Mouse (Mus musculus) forebrain, embryonic 11.5 days (tissue): ENCODE measurements around the gene Exph5. TPM values are rescaled to one million over a fixed set of nuclear protein-coding genes. Genes with fewer than 3 reads are reported as not detected.

Source experiments
- ATAC-seq: fragments of 200-750 bp; cut with Nextera tagmentation; replicated peaks from 2 replicates; pipeline ENCODE4 v1.8.0; 2017; ENCODE audit warnings: moderate TSS enrichment; ENCODE audit not compliant: low FRiP score
- DNase-seq: peaks from one replicate; pipeline ENCODE4 v3.0.0-alpha.2; 2017; ENCODE audit warnings: low spot score
- H3K27ac ChIP-seq: fragments of 300-500 bp; sonication (generic); 2 replicates; pipeline ENCODE4 v1.5.1; 2014; ENCODE audit warnings: low read depth, low read length
- H3K27me3 ChIP-seq: fragments of 300-500 bp; sonication (generic); 2 replicates; pipeline ENCODE4 v1.6.1; 2014; ENCODE audit warnings: mild to moderate bottlenecking, low read length, mixed read lengths; ENCODE audit not compliant: control insufficient read depth, insufficient read depth
- H3K36me3 ChIP-seq: fragments of 300-500 bp; sonication (generic); 2 replicates; pipeline ENCODE4 v1.6.1; 2014; ENCODE audit warnings: mild to moderate bottlenecking, low read length, moderate library complexity, mixed read lengths; ENCODE audit not compliant: control insufficient read depth, insufficient read depth
- H3K4me1 ChIP-seq: fragments of 300-500 bp; sonication (generic); replicated peaks from 2 replicates; pipeline ENCODE4 v1.6.1; 2014; ENCODE audit warnings: low read length, mixed read lengths; ENCODE audit not compliant: control insufficient read depth, insufficient read depth
- H3K4me2 ChIP-seq: fragments of 300-500 bp; sonication (generic); 2 replicates; pipeline ENCODE4 v1.6.1; 2014; ENCODE audit warnings: low read depth, mild to moderate bottlenecking, low read length, moderate library complexity, mixed read lengths; ENCODE audit not compliant: severe bottlenecking
- H3K4me3 ChIP-seq: fragments of 300-500 bp; sonication (generic); 2 replicates; pipeline ENCODE4 v1.5.1; 2014; ENCODE audit warnings: low read depth, low read length
- H3K9ac ChIP-seq: fragments of 300-500 bp; sonication (generic); 2 replicates; pipeline ENCODE4 v1.6.1; 2014; ENCODE audit warnings: low read length
- H3K9me3 ChIP-seq: fragments of 300-500 bp; sonication (generic); 2 replicates; pipeline ENCODE4 v1.6.1; 2016; ENCODE audit warnings: low read length, mixed read lengths; ENCODE audit not compliant: control insufficient read depth
- WGBS: fragments of 180-500 bp; shearing (Covaris S2); extraction: QIAGEN DNeasy Blood & Tissue Kit; methylation state at CpG from one replicate; pipeline ENCODE4 v1.1.7; 2014; 5-methylcytosine and 5-hydroxymethylcytosine counted together
- polyA plus RNA-seq: library from polyadenylated mRNA; unstranded; fragments of >200 nt; fragmentation: Nextera tagmentation; extraction: Ambion mirVana; gene quantifications from 2 replicates; pipeline ENCODE4 v1.2.1, GENCODE M21; 2014

The Exph5 gene
- polyA plus RNA-seq, 1 experiment from 2014 or later: 0.64 TPM

- Histone ChIP-seq H3K27me3 (no peaks in the 10 kb centered on the region), H3K4me1 (no peaks in the 10 kb centered on the region), H3K27ac (no peak overlapping the region), H3K36me3 (no peaks in the 10 kb centered on the region), H3K4me3 (no peak overlapping the region), H3K9ac (no peak overlapping the region), H3K4me2 (no peak overlapping the region), H3K9me3 (no peaks in the 10 kb centered on the region)
- DNase-seq (no peak), ATAC-seq (no peak)
- WGBS: 78% methylated on average over 14 of the region's 14 CpGs
These were observed 55.0 kb downstream of the Exph5 start for GRCm38 (mm10) chr9:53356219-53357155.

GRCm38 (mm10) chr9:53371339-53371738 is 69.9 kb downstream of the Exph5 start:
- 75% methylated on average over 3 of the region's 3 CpGs for WGBS
- no peaks in the 10 kb centered on the region for H3K4me1 ChIP-seq
- no peaks in the 10 kb centered on the region for H3K27me3 ChIP-seq
- H3K9me3 ChIP-seq: no peaks in the 10 kb centered on the region
- no peak overlapping the region for H3K4me2 ChIP-seq
- no peaks in the 10 kb centered on the region for H3K36me3 ChIP-seq
- H3K9ac ChIP-seq: no peak overlapping the region
- no peak overlapping the region for H3K27ac ChIP-seq
- ATAC-seq (no peak), DNase-seq (no peak)
- H3K4me3 ChIP-seq: no peak overlapping the region

- ATAC-seq (no peak), DNase-seq (no peak)
- no peaks in the 10 kb centered on the region for H3K9me3 ChIP-seq
- no peak overlapping the region for H3K27ac ChIP-seq
- no peak overlapping the region for H3K4me2 ChIP-seq
- H3K4me3 ChIP-seq: no peak overlapping the region
- H3K36me3 ChIP-seq: no peaks in the 10 kb centered on the region
- no peak overlapping the region for H3K9ac ChIP-seq
- no peaks in the 10 kb centered on the region for H3K4me1 ChIP-seq
- 82% methylated on average over 4 of the region's 4 CpGs for WGBS
- no peaks in the 10 kb centered on the region for H3K27me3 ChIP-seq
These were observed 74.4 kb downstream of the Exph5 start for GRCm38 (mm10) chr9:53375907-53376306.

GRCm38 (mm10) chr9:53376820-53377219 is 75.3 kb downstream of the Exph5 start:
- no peak overlapping the region for H3K27ac ChIP-seq
- no peak for ATAC-seq
- no peaks in the 10 kb centered on the region for H3K4me1 ChIP-seq
- H3K36me3 ChIP-seq: no peaks in the 10 kb centered on the region
- no peak overlapping the region for H3K4me2 ChIP-seq
- no peak for DNase-seq
- H3K9me3 ChIP-seq: no peaks in the 10 kb centered on the region
- 83% methylated on average over 13 of the region's 13 CpGs for WGBS
- no peak overlapping the region for H3K9ac ChIP-seq
- H3K27me3 ChIP-seq: no peaks in the 10 kb centered on the region
- no peak overlapping the region for H3K4me3 ChIP-seq

- no peak overlapping the region for H3K4me2 ChIP-seq
- no peak for DNase-seq
- H3K4me3 ChIP-seq: no peak overlapping the region
- H3K36me3 ChIP-seq: no peaks in the 10 kb centered on the region
- no peaks in the 10 kb centered on the region for H3K4me1 ChIP-seq
- no peak for ATAC-seq
- no peaks in the 10 kb centered on the region for H3K9me3 ChIP-seq
- H3K27me3 ChIP-seq: no peaks in the 10 kb centered on the region
- no peak overlapping the region for H3K27ac ChIP-seq
- no peak overlapping the region for H3K9ac ChIP-seq
- WGBS: 74% methylated on average over 5 of the region's 5 CpGs
These were observed 76.1 kb downstream of the Exph5 start for GRCm38 (mm10) chr9:53377597-53377996.

GRCm38 (mm10) chr9:53378171-53378570 is 76.7 kb downstream of the Exph5 start:
- no peaks in the 10 kb centered on the region for H3K36me3 ChIP-seq
- no peaks in the 10 kb centered on the region for H3K4me1 ChIP-seq
- H3K9ac ChIP-seq: no peak overlapping the region
- ATAC-seq (no peak), DNase-seq (no peak)
- no peaks in the 10 kb centered on the region for H3K27me3 ChIP-seq
- H3K4me2 ChIP-seq: no peak overlapping the region
- H3K27ac ChIP-seq: no peak overlapping the region
- H3K4me3 ChIP-seq: no peak overlapping the region
- H3K9me3 ChIP-seq: no peaks in the 10 kb centered on the region
- 96% methylated on average over 3 of the region's 3 CpGs for WGBS

GRCm38 (mm10) chr9:53380595-53380994 is 79.1 kb downstream of the Exph5 start:
- 91% methylated on average over 2 of the region's 2 CpGs for WGBS
- H3K4me1 ChIP-seq: no peaks in the 10 kb centered on the region; the same call in 1 of the 2 replicates
- no peak overlapping the region for H3K9ac ChIP-seq
- no peaks in the 10 kb centered on the region for H3K27me3 ChIP-seq
- no peaks in the 10 kb centered on the region for H3K9me3 ChIP-seq
- DNase-seq (no peak), ATAC-seq (no peak)
- no peak overlapping the region for H3K4me3 ChIP-seq
- no peak overlapping the region for H3K4me2 ChIP-seq
- no peaks in the 10 kb centered on the region for H3K36me3 ChIP-seq
- no peak overlapping the region for H3K27ac ChIP-seq

- Histone ChIP-seq H3K9ac (no peak overlapping the region), H3K4me2 (no peak overlapping the region), H3K27me3 (no peaks in the 10 kb centered on the region), H3K4me3 (no peak overlapping the region), H3K4me1 (no peaks in the 10 kb centered on the region; the same call in 1 of the 2 replicates), H3K36me3 (no peaks in the 10 kb centered on the region), H3K9me3 (no peaks in the 10 kb centered on the region), H3K27ac (no peak overlapping the region)
- DNase-seq (no peak), ATAC-seq (no peak)
- WGBS: 82% methylated on average over 5 of the region's 5 CpGs
These were observed 79.7 kb downstream of the Exph5 start for GRCm38 (mm10) chr9:53381113-53381615.
